Mouse (Mus musculus) MEL (cell line): ENCODE measurements at regions not wholly inside any gene's neighbourhood (a gene's known extent, or its start where the extent isn't known, plus 50 kb on each side); places are given as distances from the start of the nearest gene placed in this dataset.

Experiments
- DNase-seq: peaks from one replicate; pipeline ENCODE4 v3.0.0; 2011; ENCODE audit warnings: low read depth, low spot score
- H3K27ac ChIP-seq: 2 replicates; pipeline ENCODE4 v1.5.1; 2012; ENCODE audit warnings: low read depth, mild to moderate bottlenecking, control low read depth, low read length, moderate library complexity; ENCODE audit not compliant: control insufficient read depth
- H3K27me3 ChIP-seq, 2 experiments: fragments of 150-350 bp in 1 of 2; sonication (generic) in 1 of 2; 2 replicates each; pipeline ENCODE4 v1.6.1; 2012; ENCODE audit warnings: low read length in 2 of 2, mild to moderate bottlenecking in 2 of 2, improper control_type of control experiment in 1 of 2, moderate library complexity in 1 of 2; ENCODE audit not compliant: insufficient read depth in 2 of 2, control insufficient read depth in 1 of 2
- H3K36me3 ChIP-seq, 2 experiments: 2 replicates each; pipeline ENCODE4 v1.6.1; 2012 to 2014; ENCODE audit warnings: low read length in 2 of 2, improper control_type of control experiment in 1 of 2, inconsistent platforms in 1 of 2, mild to moderate bottlenecking in 1 of 2; ENCODE audit not compliant: insufficient read depth in 2 of 2, control insufficient read depth in 1 of 2
- H3K4me1 ChIP-seq, 2 experiments: fragments of 150-350 bp in 1 of 2; sonication (generic) in 1 of 2; 2 replicates each; pipeline ENCODE4 v1.6.1; 2012; ENCODE audit warnings: low read length in 2 of 2, improper control_type of control experiment in 1 of 2, mild to moderate bottlenecking in 1 of 2; ENCODE audit not compliant: insufficient read depth in 2 of 2, control insufficient read depth in 1 of 2
- H3K4me3 ChIP-seq, 2 experiments: fragments of 150-350 bp in 1 of 2; sonication (generic) in 1 of 2; 2 replicates each; pipeline ENCODE4 v1.5.1; 2012; ENCODE audit warnings: low read depth in 2 of 2, low read length in 2 of 2, mild to moderate bottlenecking in 2 of 2, moderate library complexity in 2 of 2, control low read depth in 1 of 2, improper control_type of control experiment in 1 of 2; ENCODE audit not compliant: control insufficient read depth in 1 of 2, insufficient read depth in 1 of 2
- H3K79me2 ChIP-seq: 2 replicates; pipeline ENCODE4 v1.6.1; 2012; ENCODE audit warnings: mild to moderate bottlenecking, low read length, moderate library complexity; ENCODE audit not compliant: control insufficient read depth, poor library complexity, insufficient read depth
- H3K9ac ChIP-seq: 2 replicates; pipeline ENCODE4 v1.6.1; 2012; ENCODE audit warnings: low read depth, mild to moderate bottlenecking, control low read depth, low read length, moderate library complexity; ENCODE audit not compliant: control insufficient read depth, poor library complexity, severe bottlenecking
- H3K9me3 ChIP-seq: fragments of 150-350 bp; sonication (generic); replicated peaks from 2 replicates; pipeline ENCODE4 v1.6.1; 2012; ENCODE audit warnings: mild to moderate bottlenecking, low read length, improper control_type of control experiment, moderate library complexity; ENCODE audit not compliant: insufficient read depth
- BHLHE40 ChIP-seq: IDR thresholded peaks from 2 replicates; pipeline ENCODE4 v1.6.1; 2012; ENCODE audit warnings: low read depth, mild to moderate bottlenecking, inconsistent platforms, low read length, improper control_type of control experiment, borderline replicate concordance
- CTCF ChIP-seq, 3 experiments: IDR thresholded peaks in 2 of 3; conservative IDR thresholded peaks in 1 of 3; 2 replicates each; pipeline ENCODE4 v1.5.1; 2011 to 2012; ENCODE audit warnings: low read length in 3 of 3, low read depth in 2 of 3, mild to moderate bottlenecking in 2 of 3, improper control_type of control experiment in 1 of 3, inconsistent platforms in 1 of 3, mixed read lengths in 1 of 3, moderate library complexity in 1 of 3; ENCODE audit not compliant: control insufficient read depth in 1 of 3, insufficient read depth in 1 of 3, poor library complexity in 1 of 3, severe bottlenecking in 1 of 3
- E2F4 ChIP-seq: IDR thresholded peaks from 2 replicates; pipeline ENCODE4 v1.6.1; 2011; ENCODE audit warnings: low read depth, low read length, improper control_type of control experiment, borderline replicate concordance
- EP300 ChIP-seq, 2 experiments: IDR thresholded peaks; 2 replicates each; pipeline ENCODE4 v1.6.1; 2011; ENCODE audit warnings: improper control_type of control experiment in 2 of 2, low read length in 2 of 2, low read depth in 1 of 2, mild to moderate bottlenecking in 1 of 2
- MAZ ChIP-seq: IDR thresholded peaks from 2 replicates; pipeline ENCODE4 v1.6.1; 2012; ENCODE audit warnings: low read depth, mild to moderate bottlenecking, inconsistent platforms, low read length, improper control_type of control experiment
- MEF2A ChIP-seq: IDR thresholded peaks from 2 replicates; pipeline ENCODE4 v1.6.1; 2014; ENCODE audit warnings: low read depth, mild to moderate bottlenecking, inconsistent platforms, low read length, improper control_type of control experiment; ENCODE audit not compliant: poor library complexity, insufficient replicate concordance, severe bottlenecking; ENCODE audit errors: extremely low read depth
- MXI1 ChIP-seq: IDR thresholded peaks from 2 replicates; pipeline ENCODE4 v1.6.1; 2011; ENCODE audit warnings: mild to moderate bottlenecking, low read depth, low read length, improper control_type of control experiment
- MYB ChIP-seq: IDR thresholded peaks from 2 replicates; pipeline ENCODE4 v1.6.1; 2011; ENCODE audit warnings: mild to moderate bottlenecking, low read depth, low read length, improper control_type of control experiment
- MYC ChIP-seq: IDR thresholded peaks from 2 replicates; pipeline ENCODE4 v1.6.1; 2011; ENCODE audit warnings: low read depth, mild to moderate bottlenecking, low read length, improper control_type of control experiment, moderate library complexity
- NRF1 ChIP-seq: IDR thresholded peaks from 2 replicates; pipeline ENCODE4 v1.6.1; 2014; ENCODE audit warnings: low read depth, mild to moderate bottlenecking, inconsistent platforms, low read length, improper control_type of control experiment, moderate library complexity; ENCODE audit not compliant: poor library complexity, insufficient read depth, severe bottlenecking
- POLR2A ChIP-seq, 2 experiments: IDR thresholded peaks; 2 replicates each; pipeline ENCODE4 v1.6.1; 2011 to 2012; ENCODE audit warnings: low read length in 2 of 2, mild to moderate bottlenecking in 2 of 2, control low read depth in 1 of 2, improper control_type of control experiment in 1 of 2, low read depth in 1 of 2, moderate library complexity in 1 of 2; ENCODE audit not compliant: control insufficient read depth in 1 of 2, insufficient read depth in 1 of 2, poor library complexity in 1 of 2
- POLR2AphosphoS2 ChIP-seq: IDR thresholded peaks from 2 replicates; pipeline ENCODE4 v1.6.1; 2011; ENCODE audit warnings: low read length, improper control_type of control experiment
- POLR2AphosphoS5 ChIP-seq: IDR thresholded peaks from 2 replicates; pipeline ENCODE4 v1.6.1; 2012; ENCODE audit warnings: low read depth, borderline replicate concordance, mild to moderate bottlenecking, inconsistent platforms, low read length, moderate library complexity, mixed read lengths
- RCOR1 ChIP-seq: IDR thresholded peaks from 2 replicates; pipeline ENCODE4 v1.6.1; 2012; ENCODE audit warnings: low read depth, mild to moderate bottlenecking, inconsistent platforms, low read length, improper control_type of control experiment
- TBP ChIP-seq: IDR thresholded peaks from 2 replicates; pipeline ENCODE4 v1.8.0; 2011; ENCODE audit warnings: low read depth, low read length, improper control_type of control experiment
- TCF12 ChIP-seq: IDR thresholded peaks from 2 replicates; pipeline ENCODE4 v1.6.1; 2014; ENCODE audit warnings: low read depth, mild to moderate bottlenecking, inconsistent platforms, low read length, improper control_type of control experiment, moderate library complexity
- UBTF ChIP-seq: IDR thresholded peaks from 2 replicates; pipeline ENCODE4 v1.6.1; 2012; ENCODE audit warnings: low read depth, mild to moderate bottlenecking, inconsistent platforms, low read length, improper control_type of control experiment, moderate library complexity, borderline replicate concordance; ENCODE audit not compliant: insufficient read depth
- USF2 ChIP-seq, 2 experiments: IDR thresholded peaks; 2 replicates each; pipeline ENCODE4 v1.6.1; 2011 to 2012; ENCODE audit warnings: improper control_type of control experiment in 2 of 2, low read length in 2 of 2, borderline replicate concordance in 1 of 2, inconsistent platforms in 1 of 2, low read depth in 1 of 2, mild to moderate bottlenecking in 1 of 2; ENCODE audit not compliant: insufficient read depth in 1 of 2
- ZC3H11A ChIP-seq: IDR thresholded peaks from 2 replicates; pipeline ENCODE4 v1.6.1; 2012; ENCODE audit warnings: low read depth, mild to moderate bottlenecking, inconsistent platforms, low read length, improper control_type of control experiment
- ZKSCAN1 ChIP-seq: IDR thresholded peaks from 2 replicates; pipeline ENCODE4 v1.6.1; 2012; ENCODE audit warnings: low read depth, mild to moderate bottlenecking, inconsistent platforms, low read length, improper control_type of control experiment, moderate library complexity
- ZNF384 ChIP-seq: IDR thresholded peaks from 2 replicates; pipeline ENCODE4 v1.6.1; 2012; ENCODE audit warnings: low read depth, mild to moderate bottlenecking, inconsistent platforms, low read length, improper control_type of control experiment

GRCm38 (mm10) chr3:149305440-149305839 is 315.1 kb upstream of the Adgrl2 start:
- no peak overlapping the region for H3K27ac ChIP-seq

GRCm38 (mm10) chr3:149305011-149305413 is 314.7 kb upstream of the Adgrl2 start:
- no peak for DNase-seq
- Histone ChIP-seq H3K4me3 (no peak overlapping the region), H3K27me3 (no peaks in the 10 kb centered on the region), H3K79me2 (no peaks in the 10 kb centered on the region), H3K36me3 (no peaks in the 10 kb centered on the region), H3K27ac (no peak overlapping the region)
- TF ChIP-seq MXI1 (no peak), E2F4 (no peak), ZC3H11A (no peak), UBTF (no peak), MEF2A (no peak), NRF1 (no peak), MYB (no peak), POLR2A (IDR thresholded peaks at IDR 0.05; ENCODE audit: control insufficient read depth in 1 of 2, insufficient read depth in 1 of 2, low read depth in 1 of 2, low read length in 2 of 2, poor library complexity in 1 of 2) (no peak)
- TF ChIP-seq, all 39 proteins: peak for 0
- H3K4me1 ChIP-seq: no peaks in the 10 kb centered on the region
- H3K9me3 ChIP-seq: no peaks in the 10 kb centered on the region
- no peak overlapping the region for H3K9ac ChIP-seq

More at GRCm38 (mm10) chr3:149305440-149305839, 315.1 kb upstream of the Adgrl2 start:
- Histone ChIP-seq H3K9ac (no peak overlapping the region), H3K9me3 (no peaks in the 10 kb centered on the region), H3K27me3 (no peaks in the 10 kb centered on the region), H3K36me3 (no peaks in the 10 kb centered on the region), H3K4me1 (no peaks in the 10 kb centered on the region), H3K4me3 (no peak overlapping the region), H3K79me2 (no peaks in the 10 kb centered on the region)
- TF ChIP-seq POLR2AphosphoS5: no peak
- DNase-seq: no peak

- H3K27me3 ChIP-seq: no peaks in the 10 kb centered on the region
- no peak overlapping the region for H3K27ac ChIP-seq
- no peaks in the 10 kb centered on the region for H3K79me2 ChIP-seq
- no peak overlapping the region for H3K9ac ChIP-seq
- no peaks in the 10 kb centered on the region for H3K4me1 ChIP-seq
- H3K36me3 ChIP-seq: no peaks in the 10 kb centered on the region
- H3K9me3 ChIP-seq: no peaks in the 10 kb centered on the region
- no peak for DNase-seq
- TF ChIP-seq RCOR1 (no peak), TBP (no peak), POLR2AphosphoS2 (no peak), ZKSCAN1 (no peak), EP300 (IDR thresholded peaks at IDR 0.05; ENCODE audit: low read depth in 1 of 2, low read length in 2 of 2) (no peak), USF2 (IDR thresholded peaks at IDR 0.05; ENCODE audit: borderline replicate concordance in 1 of 2, insufficient read depth in 1 of 2, low read depth in 1 of 2, low read length in 2 of 2) (no peak), POLR2AphosphoS5 (no peak), MYC (no peak), POLR2A (IDR thresholded peaks at IDR 0.05; ENCODE audit: control insufficient read depth in 1 of 2, insufficient read depth in 1 of 2, low read depth in 1 of 2, low read length in 2 of 2, poor library complexity in 1 of 2) (no peak), ZNF384 (no peak), CTCF (IDR thresholded peaks at IDR 0.05 in 2 of 3, conservative IDR thresholded peaks at IDR 0.05 in 1 of 3; ENCODE audit: control insufficient read depth in 1 of 3, insufficient read depth in 1 of 3, low read depth in 2 of 3, low read length in 3 of 3, poor library complexity in 1 of 3, severe bottlenecking in 1 of 3) (no peak), MAZ (no peak), TCF12 (no peak), BHLHE40 (no peak)
- H3K4me3 ChIP-seq: no peak overlapping the region
Observed at GRCm38 (mm10) chr3:149303418-149303817, 313.1 kb upstream of the Adgrl2 start.
